Mouse (Mus musculus): ENCODE results near the gene Nr6a1. TPM values are rescaled to one million over a fixed set of nuclear protein-coding genes. Genes with fewer than 3 reads are reported as not detected.

Nr6a1 gene
- polyA plus RNA-seq, 1 experiment: 4.2 TPM

DNA sequence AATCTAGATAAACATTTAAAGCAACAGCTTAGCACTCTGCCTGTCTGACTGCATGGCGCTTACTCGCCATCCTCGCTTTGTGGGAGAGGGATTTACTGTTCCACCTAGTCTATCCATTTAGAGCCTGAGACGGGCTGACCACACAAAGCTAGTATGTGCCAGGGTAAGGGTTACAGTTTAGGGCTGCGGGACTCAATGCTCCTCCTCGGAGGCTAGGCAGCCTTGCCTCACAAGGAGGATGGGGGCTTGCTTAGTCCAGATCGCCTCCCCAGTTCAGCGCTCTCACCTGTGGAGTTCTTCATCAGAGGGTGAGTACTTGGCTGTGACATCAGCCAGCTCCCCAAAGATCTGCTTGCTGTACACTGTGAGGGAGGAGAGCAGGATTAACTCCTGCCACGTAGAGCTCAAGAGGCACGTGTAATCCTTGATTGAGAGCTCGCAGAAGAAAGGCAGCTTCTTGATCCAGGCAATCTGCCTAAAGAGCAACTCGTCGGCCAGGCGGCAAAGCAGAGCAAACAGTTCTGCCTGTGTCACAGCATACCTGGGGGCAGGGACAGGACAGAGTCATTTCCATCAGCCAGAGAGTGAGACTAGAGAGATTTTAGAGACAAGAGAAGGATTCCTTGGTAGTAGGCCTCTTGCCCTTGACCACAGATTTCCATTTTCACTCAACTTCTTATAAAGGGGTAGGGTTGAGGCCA is 188.7 kb downstream of the Nr6a1 start:
- DNase-seq: no peak
- TF ChIP-seq CTCF (IDR thresholded peaks at IDR 0.05; ENCODE audit: borderline replicate concordance, control insufficient read depth, extremely low read depth, insufficient read depth, low read length, poor library complexity) (no peak), POLR2A (IDR thresholded peaks at IDR 0.05; ENCODE audit: control insufficient read depth, extremely low read depth, insufficient read depth, low read length, poor library complexity) (no peak)
- WGBS: 96% methylated on average over 14 of the region's 14 CpGs
- no peaks in the 10 kb centered on the region for H3K27me3 ChIP-seq (ENCODE audit: control insufficient read depth, insufficient read depth, low read length)
- no peak overlapping the region for H3K27ac ChIP-seq (ENCODE audit: control insufficient read depth, insufficient read depth, low read length)
- H3K36me3 ChIP-seq (ENCODE audit: control insufficient read depth, insufficient read depth, low read length): no peaks in the 10 kb centered on the region
- no peak overlapping the region for H3K4me3 ChIP-seq (ENCODE audit: control insufficient read depth, insufficient read depth, low read length)
- no peaks in the 10 kb centered on the region for H3K4me1 ChIP-seq (replicated peaks; ENCODE audit: control insufficient read depth, insufficient read depth, low read length)

- no peak for DNase-seq
- TF ChIP-seq POLR2A (IDR thresholded peaks at IDR 0.05; ENCODE audit: control insufficient read depth, extremely low read depth, insufficient read depth, low read length, poor library complexity): no peak
- no peak for TF ChIP-seq CTCF (IDR thresholded peaks at IDR 0.05; ENCODE audit: borderline replicate concordance, control insufficient read depth, extremely low read depth, insufficient read depth, low read length, poor library complexity)
- Histone ChIP-seq H3K36me3 (ENCODE audit: control insufficient read depth, insufficient read depth, low read length) (no peaks in the 10 kb centered on the region), H3K27ac (ENCODE audit: control insufficient read depth, insufficient read depth, low read length) (no peak overlapping the region), H3K27me3 (ENCODE audit: control insufficient read depth, insufficient read depth, low read length) (no peaks in the 10 kb centered on the region), H3K4me3 (ENCODE audit: control insufficient read depth, insufficient read depth, low read length) (no peak overlapping the region), H3K4me1 (replicated peaks; ENCODE audit: control insufficient read depth, insufficient read depth, low read length) (no peaks in the 10 kb centered on the region)
These were observed 191.7 kb downstream of the Nr6a1 start for GRCm38 (mm10) chr2:38735740-38736139.

GRCm38 (mm10) chr2:38734721-38735120 is 192.8 kb downstream of the Nr6a1 start:
- no peak overlapping the region for H3K4me3 ChIP-seq (ENCODE audit: control insufficient read depth, insufficient read depth, low read length)
- WGBS: 89% methylated on average over 5 of the region's 5 CpGs
- no peak for TF ChIP-seq CTCF (IDR thresholded peaks at IDR 0.05; ENCODE audit: borderline replicate concordance, control insufficient read depth, extremely low read depth, insufficient read depth, low read length, poor library complexity)
- no peak for TF ChIP-seq POLR2A (IDR thresholded peaks at IDR 0.05; ENCODE audit: control insufficient read depth, extremely low read depth, insufficient read depth, low read length, poor library complexity)
- H3K27me3 ChIP-seq (ENCODE audit: control insufficient read depth, insufficient read depth, low read length): no peaks in the 10 kb centered on the region
- no peaks in the 10 kb centered on the region for H3K4me1 ChIP-seq (replicated peaks; ENCODE audit: control insufficient read depth, insufficient read depth, low read length)
- H3K27ac ChIP-seq (ENCODE audit: control insufficient read depth, insufficient read depth, low read length): no peak overlapping the region
- DNase-seq: no peak
- H3K36me3 ChIP-seq (ENCODE audit: control insufficient read depth, insufficient read depth, low read length): no peaks in the 10 kb centered on the region

DNA sequence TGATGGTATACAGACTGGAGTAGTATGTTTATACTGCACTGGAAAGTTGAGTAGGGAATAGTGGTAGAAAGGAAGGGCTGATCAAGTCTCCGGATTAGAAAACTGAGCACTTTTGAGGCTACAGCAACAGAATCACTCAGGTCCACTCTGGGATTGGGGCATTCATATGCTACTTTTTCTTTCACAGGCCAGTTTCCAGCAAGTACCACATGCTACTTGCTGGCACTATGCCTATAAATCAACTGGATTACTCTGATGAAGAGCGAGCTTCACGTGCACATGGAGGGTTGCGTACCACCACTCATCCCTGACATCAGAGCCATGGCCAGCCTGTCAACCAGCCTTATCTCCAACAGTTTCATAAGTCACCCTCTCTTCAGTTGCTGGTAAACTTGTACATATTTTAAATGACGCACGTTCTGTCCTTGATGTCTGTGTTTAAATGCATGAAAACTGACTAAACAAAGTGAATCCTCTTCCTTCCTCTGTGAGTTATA is 197.1 kb downstream of the Nr6a1 start:
- no peak for DNase-seq
- Histone ChIP-seq H3K27ac (ENCODE audit: control insufficient read depth, insufficient read depth, low read length) (no peak overlapping the region), H3K4me1 (replicated peaks; ENCODE audit: control insufficient read depth, insufficient read depth, low read length) (no peaks in the 10 kb centered on the region), H3K27me3 (ENCODE audit: control insufficient read depth, insufficient read depth, low read length) (no peaks in the 10 kb centered on the region), H3K4me3 (ENCODE audit: control insufficient read depth, insufficient read depth, low read length) (no peak overlapping the region), H3K36me3 (ENCODE audit: control insufficient read depth, insufficient read depth, low read length) (no peaks in the 10 kb centered on the region)
- WGBS: 97% methylated on average over 6 of the region's 6 CpGs
- TF ChIP-seq POLR2A (IDR thresholded peaks at IDR 0.05; ENCODE audit: control insufficient read depth, extremely low read depth, insufficient read depth, low read length, poor library complexity) (no peak), CTCF (IDR thresholded peaks at IDR 0.05; ENCODE audit: borderline replicate concordance, control insufficient read depth, extremely low read depth, insufficient read depth, low read length, poor library complexity) (no peak)

DNA sequence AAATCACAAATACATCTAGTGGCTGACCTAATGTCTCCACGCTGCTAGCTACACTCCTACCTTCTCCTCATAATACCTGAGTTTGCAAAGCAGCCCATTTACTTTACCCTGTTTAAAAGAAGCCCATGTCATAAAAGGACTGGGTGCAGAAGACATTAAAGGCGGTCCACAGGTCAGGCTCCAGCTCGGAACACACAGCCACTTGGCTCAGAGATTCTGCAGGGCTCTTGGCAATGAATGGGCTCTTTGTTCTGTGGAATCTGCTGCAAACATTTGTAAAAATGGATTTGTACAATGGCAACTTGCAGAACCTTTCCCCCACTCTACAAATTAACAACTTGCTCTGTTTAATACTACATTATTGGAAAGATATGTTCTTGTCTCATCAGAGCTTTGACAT is 202.1 kb downstream of the Nr6a1 start:
- 94% methylated on average over 3 of the region's 3 CpGs for WGBS
- DNase-seq: no peak
- Histone ChIP-seq H3K4me3 (ENCODE audit: control insufficient read depth, insufficient read depth, low read length) (no peak overlapping the region), H3K27ac (ENCODE audit: control insufficient read depth, insufficient read depth, low read length) (no peak overlapping the region), H3K36me3 (ENCODE audit: control insufficient read depth, insufficient read depth, low read length) (no peaks in the 10 kb centered on the region), H3K27me3 (ENCODE audit: control insufficient read depth, insufficient read depth, low read length) (no peaks in the 10 kb centered on the region), H3K4me1 (replicated peaks; ENCODE audit: control insufficient read depth, insufficient read depth, low read length) (no peaks in the 10 kb centered on the region)
- TF ChIP-seq CTCF (IDR thresholded peaks at IDR 0.05; ENCODE audit: borderline replicate concordance, control insufficient read depth, extremely low read depth, insufficient read depth, low read length, poor library complexity) (no peak), POLR2A (IDR thresholded peaks at IDR 0.05; ENCODE audit: control insufficient read depth, extremely low read depth, insufficient read depth, low read length, poor library complexity) (no peak)

DNA sequence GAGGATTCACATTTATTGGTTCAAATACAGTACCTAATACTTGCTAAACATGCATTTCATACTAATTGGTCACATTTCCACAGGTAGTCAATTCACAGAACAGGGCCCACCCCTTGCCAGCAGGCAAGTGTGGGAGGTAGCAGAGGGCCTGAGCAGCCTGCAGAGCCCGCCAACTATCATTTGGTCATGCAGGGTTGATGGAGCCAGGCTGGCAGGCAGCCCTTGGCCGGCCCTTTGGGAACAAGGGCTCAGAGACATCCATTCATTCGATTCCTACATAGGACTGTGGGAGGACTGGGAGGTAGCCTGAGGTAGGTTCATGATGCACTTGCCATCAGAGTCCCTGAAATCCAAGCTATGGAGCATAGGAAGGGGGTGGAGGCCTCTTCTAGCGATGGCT is 204.1 kb downstream of the Nr6a1 start:
- H3K36me3 ChIP-seq (ENCODE audit: control insufficient read depth, insufficient read depth, low read length): no peaks in the 10 kb centered on the region
- no peak overlapping the region for H3K4me3 ChIP-seq (ENCODE audit: control insufficient read depth, insufficient read depth, low read length)
- H3K4me1 ChIP-seq (replicated peaks; ENCODE audit: control insufficient read depth, insufficient read depth, low read length): no peaks in the 10 kb centered on the region
- TF ChIP-seq CTCF (IDR thresholded peaks at IDR 0.05; ENCODE audit: borderline replicate concordance, control insufficient read depth, extremely low read depth, insufficient read depth, low read length, poor library complexity) (no peak), POLR2A (IDR thresholded peaks at IDR 0.05; ENCODE audit: control insufficient read depth, extremely low read depth, insufficient read depth, low read length, poor library complexity) (no peak)
- no peak for DNase-seq
- H3K27ac ChIP-seq (ENCODE audit: control insufficient read depth, insufficient read depth, low read length): no peak overlapping the region
- H3K27me3 ChIP-seq (ENCODE audit: control insufficient read depth, insufficient read depth, low read length): no peaks in the 10 kb centered on the region
- 96% methylated on average over 4 of the region's 4 CpGs for WGBS
